ENCODE assay signal across 8 mouse cellular contexts in genomic region chr9:69259382-69259781, GRCm38 (mm10).
DNase-seq lines count a peak whose midpoint lies in the region; ATAC-seq lines count a peak whose summit lies in the region.

No protein-coding gene starts in this region.

- peak; percentile 76 for ATAC-seq in frontal cortex, adult (ENCODE audit: low TSS enrichment)
- ATAC-seq in megakaryocyte-erythroid progenitor cell, adult 5-6 weeks (replicated peaks; ENCODE audit: low FRiP score, low TSS enrichment, poor library complexity, severe bottlenecking) = no peak

- intact Hi-C loops in heart, postnatal 14 days (cut with DNase I) = no loop called here

- peak; percentile 85 for DNase-seq in Muller cell, postnatal 12 days (ENCODE audit: inconsistent ontology term)
- DNase-seq in cerebellum, adult 9-11 months = peak; percentile 84
- peak; percentile 71 to 78 for DNase-seq in heart, postnatal 14 days
- DNase-seq in layer of hippocampus, adult 8-10 months (ENCODE audit: low spot score in 2 of 2) = peak; percentile 44 to 47
- peak; percentile 61 for DNase-seq in lung, postnatal 25 days (ENCODE audit: low spot score)
- DNase-seq in right cerebral cortex, postnatal 14 days = peak; percentile 19

Comparison
In these comparisons a context has a peak if more than half of its experiments do, and no peak if none do; other contexts are left out.
1. DNase-seq: peak in every context shown above with its lines; median percentile 85 in Muller cell, postnatal 12 days; 84 in cerebellum, adult 9-11 months; 74 in heart, postnatal 14 days; 61 in lung, postnatal 25 days; 46 in layer of hippocampus, adult 8-10 months; 19 in right cerebral cortex, postnatal 14 days.